Mouse (Mus musculus) megakaryocyte, embryonic 14.5 days (primary cell): ENCODE data around the gene Stk32c.

Experiments
- FLI1 ChIP-seq: IDR thresholded peaks from 2 replicates; pipeline ENCODE4 v1.6.1; 2012; ENCODE audit warnings: low read length, inconsistent platforms, mixed read lengths
- GATA1 ChIP-seq: IDR thresholded peaks from 3 replicates; pipeline ENCODE4 v1.6.1; 2012; ENCODE audit warnings: mixed read lengths, low read length, inconsistent platforms, borderline replicate concordance

DNA sequence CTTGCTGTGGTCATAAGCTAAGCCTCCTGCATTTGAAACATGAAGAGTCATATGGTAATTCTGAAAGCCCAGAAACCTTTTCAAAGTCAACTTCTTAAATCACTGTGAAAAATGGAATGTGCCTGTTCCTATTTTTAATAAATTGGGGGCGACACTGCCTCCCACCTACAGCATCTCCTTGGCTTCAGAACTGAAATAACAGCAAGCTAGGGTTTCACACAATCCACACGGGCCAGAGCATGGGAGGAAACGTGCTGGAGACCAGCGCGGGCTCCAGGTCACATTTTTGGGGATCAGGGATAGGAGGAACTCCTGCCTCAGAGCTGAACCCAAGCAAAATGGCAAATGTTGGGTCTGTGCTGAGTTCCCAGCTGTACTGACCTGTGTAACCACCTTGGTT is 33.8 kb downstream of the Stk32c start:
- TF ChIP-seq GATA1 (no peak), FLI1 (no peak)
